Mouse (Mus musculus) 3134 (cell line): ENCODE measurements around the gene Zic2.

Source experiments
- DNase-seq: peaks from one replicate; pipeline ENCODE4 v3.0.0-alpha.2; 2011; ENCODE audit warnings: low spot score; ENCODE audit not compliant: insufficient read length; ENCODE audit errors: extremely low read depth

Zic2 gene

GRCm38 (mm10) chr14:122476041-122476821, 996 bp downstream of the Zic2 start:
- DNase-seq: no peak

GRCm38 (mm10) chr14:122476822-122477215, 1.6 kb downstream of the Zic2 start:
- DNase-seq: no peak

DNA sequence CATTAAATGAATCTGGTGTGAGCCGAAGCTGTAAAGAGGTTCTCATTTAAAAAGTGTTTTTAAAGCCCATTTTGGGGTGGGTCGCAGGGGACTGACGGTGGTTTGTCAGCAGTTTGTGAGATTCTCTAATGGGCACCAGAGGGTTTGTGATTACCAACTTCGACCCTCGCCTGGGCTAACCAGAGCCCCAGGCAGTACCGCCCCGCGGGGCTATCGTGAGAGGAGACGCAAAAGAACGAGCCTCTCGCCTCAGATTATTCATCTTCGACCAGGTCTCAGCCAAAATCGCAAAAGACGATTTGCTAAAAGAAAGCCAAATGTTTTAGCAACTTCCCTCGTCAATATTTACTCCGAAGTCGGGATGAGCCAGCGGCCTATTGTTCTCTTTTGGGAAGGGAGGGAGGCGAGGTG, 2.0 kb downstream of the Zic2 start:
- DNase-seq: no peak

DNA sequence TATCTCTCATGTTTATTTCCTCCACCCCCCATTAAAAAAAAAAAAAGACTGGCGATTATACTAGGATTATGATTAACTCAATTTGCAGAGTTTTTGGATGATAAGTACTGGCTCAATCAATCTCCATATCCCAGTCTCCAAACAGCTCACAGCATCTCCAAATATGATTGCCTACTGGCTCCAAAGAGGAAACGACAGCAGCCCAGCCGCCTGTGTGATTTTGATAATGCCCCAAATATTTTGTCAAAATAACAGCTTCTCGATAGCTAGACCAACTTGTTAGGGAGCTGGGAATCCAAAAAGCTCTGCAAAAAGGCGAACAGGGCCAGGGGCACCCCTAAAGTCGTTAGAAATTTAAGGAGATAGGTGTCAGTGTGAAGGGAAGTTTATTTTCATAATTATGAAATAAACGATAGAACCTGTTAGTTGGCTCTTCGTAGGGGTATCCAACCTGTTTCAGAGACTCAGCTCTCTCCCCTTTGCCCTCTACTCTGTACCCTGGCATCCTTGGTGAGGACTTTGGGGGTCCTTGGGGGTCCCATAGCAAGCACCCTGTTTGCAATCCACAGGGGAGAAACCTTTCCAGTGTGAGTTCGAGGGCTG, 2.8 kb downstream of the Zic2 start:
- no peak for DNase-seq

- no peak for DNase-seq
These were observed 3.4 kb downstream of the Zic2 start for GRCm38 (mm10) chr14:122478574-122479011.

GRCm38 (mm10) chr14:122479461-122480109, 4.3 kb downstream of the Zic2 start:
- no peak for DNase-seq

DNA sequence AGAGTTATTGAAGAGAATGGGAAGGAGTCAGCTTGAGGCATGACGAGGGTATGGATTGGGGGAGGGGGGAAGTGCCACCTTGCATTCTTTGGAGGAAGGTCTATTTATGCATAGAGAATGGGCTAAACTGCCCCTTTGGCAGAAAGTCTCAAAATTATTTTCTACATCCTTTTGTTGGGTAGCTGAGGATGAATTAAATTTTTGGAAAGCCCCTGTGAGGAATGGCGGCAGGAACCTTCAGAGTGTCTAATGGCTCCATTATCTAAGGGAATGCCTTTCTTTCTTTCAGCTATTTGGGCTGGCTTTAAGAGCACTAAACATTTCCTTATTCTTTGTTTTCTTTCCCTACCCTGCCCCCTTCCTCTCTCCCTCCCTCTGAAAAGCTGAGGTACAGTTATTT, 5.1 kb downstream of the Zic2 start:
- no peak for DNase-seq

GRCm38 (mm10) chr14:122481181-122481580, 5.9 kb downstream of the Zic2 start:
- DNase-seq: no peak

GRCm38 (mm10) chr14:122482081-122483023, 7.1 kb downstream of the Zic2 start:
- DNase-seq: no peak

- DNase-seq: no peak
These were observed 7.8 kb downstream of the Zic2 start for GRCm38 (mm10) chr14:122483024-122483385.

DNA sequence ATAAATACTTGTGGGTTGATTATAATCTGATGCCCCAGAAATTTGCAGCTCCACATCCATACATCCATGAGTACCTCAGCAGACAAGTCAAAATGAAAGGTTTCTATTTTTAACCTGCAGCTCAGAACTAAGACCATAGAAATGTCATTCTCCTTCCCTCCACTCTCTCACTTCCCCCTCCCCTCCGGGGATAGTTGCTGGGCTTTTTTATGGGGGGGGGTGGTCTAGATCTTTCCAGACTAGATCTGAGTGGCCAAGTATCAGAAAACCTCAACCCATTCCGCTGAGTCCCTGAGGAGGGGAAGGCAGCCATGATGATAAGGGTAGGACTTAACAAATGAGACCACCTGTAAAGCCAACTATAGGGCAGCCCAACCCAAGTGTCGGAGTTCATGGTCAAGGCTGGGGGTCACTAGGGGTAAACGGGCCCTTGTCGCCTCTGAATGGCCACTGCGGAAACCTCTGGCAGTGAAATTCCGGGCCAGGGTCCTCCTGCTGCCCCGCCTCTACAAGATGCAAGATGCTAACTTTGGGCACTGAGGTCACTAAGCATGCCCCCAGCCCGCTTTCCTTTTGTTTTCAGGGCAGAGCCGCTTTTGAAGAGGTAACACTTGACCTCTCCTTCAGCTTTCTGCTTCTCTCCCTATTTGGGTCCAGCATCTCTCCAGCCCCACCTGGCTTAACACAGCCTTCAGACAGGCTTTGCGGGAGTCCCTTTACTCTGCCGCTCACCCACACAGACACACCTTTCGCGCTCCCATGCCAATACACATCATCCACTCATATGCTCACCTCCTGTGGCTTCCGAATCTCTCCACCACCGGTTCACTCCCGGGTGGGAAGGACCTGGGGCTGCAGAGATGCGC, 8.6 kb downstream of the Zic2 start:
- no peak for DNase-seq

GRCm38 (mm10) chr14:122484458-122484843, 9.2 kb downstream of the Zic2 start:
- DNase-seq: no peak

DNA sequence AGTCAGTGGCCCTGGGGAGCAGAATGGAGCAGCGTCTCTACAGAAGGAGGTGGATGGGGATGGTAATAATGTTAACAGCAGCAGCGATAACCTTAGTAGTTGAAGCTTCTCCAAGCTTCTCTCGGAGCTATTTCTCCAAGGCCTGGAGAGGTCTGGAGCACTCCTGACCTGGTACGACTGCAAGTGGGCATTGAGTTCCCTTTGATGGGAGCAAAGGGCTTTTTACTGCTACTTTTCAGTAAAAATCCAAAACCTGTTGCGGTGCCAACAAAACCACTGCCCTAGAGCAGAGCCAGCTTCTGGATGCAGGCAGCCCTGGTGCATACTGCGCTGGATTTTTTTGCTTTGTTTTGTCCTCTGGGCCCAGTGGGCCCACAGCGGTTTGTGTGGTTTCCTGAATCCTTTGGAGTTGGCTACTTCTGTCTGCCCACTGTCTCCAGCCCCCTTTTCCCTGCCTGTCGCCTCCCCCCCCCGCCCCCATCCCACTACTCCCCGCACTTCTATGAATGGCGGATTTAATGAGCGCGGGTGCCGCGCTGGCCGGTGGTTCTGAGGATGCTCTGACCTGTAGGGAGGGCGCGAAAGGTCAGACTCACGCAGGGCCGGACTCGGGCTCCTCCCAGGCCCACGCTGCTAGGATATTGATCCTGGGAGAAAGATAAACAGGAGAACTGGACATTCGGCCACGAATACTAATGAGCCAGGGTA, 9.8 kb downstream of the Zic2 start:
- DNase-seq: no peak

- DNase-seq: no peak
These were observed 10.5 kb downstream of the Zic2 start for GRCm38 (mm10) chr14:122485635-122486181.

DNA sequence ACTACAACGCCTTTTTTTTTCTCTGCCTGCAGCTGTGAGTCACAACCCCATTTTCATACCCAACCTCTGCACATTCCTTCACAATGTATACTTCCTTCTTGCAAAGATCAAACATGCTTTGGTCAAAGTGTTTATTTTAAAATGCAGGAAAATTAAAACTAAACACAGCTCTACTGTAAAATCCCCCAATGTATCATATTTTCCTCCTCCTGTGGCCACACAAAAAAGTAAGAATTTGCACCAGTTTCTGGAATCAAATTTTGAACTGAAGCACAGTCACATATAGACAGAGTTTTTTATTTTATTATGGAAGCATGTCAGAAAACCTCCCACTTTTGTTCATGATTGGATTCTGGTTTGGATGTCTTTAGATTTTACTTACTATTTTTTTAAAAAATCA, 11.4 kb downstream of the Zic2 start:
- no peak for DNase-seq

GRCm38 (mm10) chr14:122487366-122487765, 12.1 kb downstream of the Zic2 start:
- no peak for DNase-seq

- no peak for DNase-seq
These were observed 13.8 kb downstream of the Zic2 start for GRCm38 (mm10) chr14:122489041-122489440.

DNA sequence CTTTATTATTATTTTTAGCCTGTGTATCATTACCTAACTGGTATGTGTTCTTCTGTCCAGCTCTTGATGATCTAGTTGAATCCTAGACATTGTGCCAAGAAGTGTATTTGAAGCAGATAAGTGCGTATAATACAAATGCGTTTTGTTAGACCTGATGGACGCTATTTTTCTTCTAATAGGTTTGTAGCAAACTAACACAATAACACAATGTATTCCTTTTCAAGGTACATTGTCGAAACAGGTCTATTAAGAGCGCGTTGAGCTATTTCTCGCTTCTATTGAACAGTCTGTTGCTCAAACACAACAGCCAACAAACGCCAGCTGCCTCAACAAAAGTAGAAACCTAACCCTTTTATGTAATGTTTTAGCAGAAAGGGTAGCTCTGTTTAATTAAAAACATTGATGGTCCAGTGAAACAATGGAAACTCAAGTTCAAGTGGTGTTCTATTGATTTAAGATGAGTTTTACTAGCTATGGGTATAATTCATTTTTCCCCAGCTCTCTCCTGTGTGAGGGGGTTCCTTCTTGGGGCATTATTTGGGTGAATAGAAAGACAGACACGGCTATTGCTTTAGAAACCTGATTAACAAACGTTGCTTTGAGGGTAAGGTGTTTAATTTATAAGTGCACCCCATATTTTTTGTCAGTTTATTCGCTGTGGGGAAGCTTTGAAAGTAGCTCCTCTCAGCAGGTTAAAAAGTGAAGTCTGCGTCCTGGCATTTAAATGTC, 14.6 kb downstream of the Zic2 start:
- DNase-seq: no peak
